Mouse (Mus musculus) frontal cortex, postnatal 10 days (tissue): Measurements from ENCODE around the gene Klhl22.
A peak's percentile ranks its signal among the peaks of the same experiment; 100 is the strongest.
"Not testable (repeated sequence)": the region's sequence is repeated elsewhere in the genome, so short reads cannot be mapped to it uniquely, and the experiment has no call there.

Experiments
- DNase-seq, 2 experiments: peaks; one replicate each; pipeline ENCODE4 v3.0.0; 2022; ENCODE audit warnings: low spot score in 2 of 2, mixed read lengths in 1 of 2

The Klhl22 gene

DNA sequence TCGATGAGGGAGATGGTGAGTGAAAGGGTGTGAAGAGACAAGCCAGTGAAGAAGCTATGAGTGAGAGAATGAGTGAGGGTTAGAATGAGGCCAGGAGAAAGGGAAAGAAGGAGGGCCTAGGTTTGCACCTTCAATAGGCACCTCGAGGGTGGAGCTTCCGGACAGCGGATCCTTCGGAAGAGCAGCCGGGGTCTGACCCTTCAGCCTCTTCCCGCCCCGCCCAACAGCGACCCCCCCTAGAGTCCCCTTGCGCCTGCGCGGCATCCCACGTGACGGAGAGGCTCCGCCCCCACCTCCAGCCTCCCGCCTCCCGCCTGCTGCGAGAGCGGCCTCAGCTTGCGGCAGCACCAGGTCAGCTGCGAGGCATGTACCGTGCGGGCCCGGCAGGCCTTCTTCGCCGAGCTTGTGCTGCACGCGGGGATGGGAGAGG is at the start of gene Klhl22:
Gene Klhl22 (plus strand): TSS at position 275 of the 430 bp plus-strand sequence.
- DNase-seq = peak; percentile 80 to 92

GRCm38 (mm10) chr16:17717791-17718190 is 41.6 kb upstream of the Klhl22 start:
- DNase-seq = no peak

- no peak for DNase-seq
Measured at GRCm38 (mm10) chr16:17721114-17721808, 38.2 kb upstream of the Klhl22 start.

DNA sequence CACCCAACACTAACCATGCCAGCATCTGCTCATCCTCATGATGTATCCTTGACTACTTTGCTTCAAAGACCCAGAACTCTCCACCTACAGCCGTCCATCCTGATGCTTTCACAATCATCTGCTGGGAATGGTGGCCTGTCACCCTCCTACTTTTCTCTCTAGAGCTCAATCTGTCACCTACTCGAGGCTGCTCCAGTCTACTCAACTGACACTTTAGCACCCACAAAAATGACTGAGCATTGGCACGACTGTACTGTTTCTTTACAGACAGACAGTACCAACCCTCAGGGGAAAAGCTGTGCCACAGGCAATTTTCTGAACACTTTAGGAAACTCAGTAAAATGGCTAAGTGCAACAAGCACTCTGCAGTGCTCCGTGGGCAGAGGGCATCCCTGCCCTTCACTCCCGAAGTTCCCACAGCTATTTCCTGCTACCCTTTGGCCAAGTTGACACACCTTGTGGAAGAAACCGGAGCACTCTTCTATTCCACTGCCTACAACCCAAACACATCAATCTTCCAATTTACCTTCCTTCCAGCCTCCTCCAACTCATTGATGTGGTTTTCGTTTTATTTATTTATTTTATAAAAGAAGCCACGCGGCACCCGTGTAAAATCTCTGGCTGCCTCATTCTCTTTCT is 37.5 kb upstream of the Klhl22 start:
- no peak for DNase-seq

DNA sequence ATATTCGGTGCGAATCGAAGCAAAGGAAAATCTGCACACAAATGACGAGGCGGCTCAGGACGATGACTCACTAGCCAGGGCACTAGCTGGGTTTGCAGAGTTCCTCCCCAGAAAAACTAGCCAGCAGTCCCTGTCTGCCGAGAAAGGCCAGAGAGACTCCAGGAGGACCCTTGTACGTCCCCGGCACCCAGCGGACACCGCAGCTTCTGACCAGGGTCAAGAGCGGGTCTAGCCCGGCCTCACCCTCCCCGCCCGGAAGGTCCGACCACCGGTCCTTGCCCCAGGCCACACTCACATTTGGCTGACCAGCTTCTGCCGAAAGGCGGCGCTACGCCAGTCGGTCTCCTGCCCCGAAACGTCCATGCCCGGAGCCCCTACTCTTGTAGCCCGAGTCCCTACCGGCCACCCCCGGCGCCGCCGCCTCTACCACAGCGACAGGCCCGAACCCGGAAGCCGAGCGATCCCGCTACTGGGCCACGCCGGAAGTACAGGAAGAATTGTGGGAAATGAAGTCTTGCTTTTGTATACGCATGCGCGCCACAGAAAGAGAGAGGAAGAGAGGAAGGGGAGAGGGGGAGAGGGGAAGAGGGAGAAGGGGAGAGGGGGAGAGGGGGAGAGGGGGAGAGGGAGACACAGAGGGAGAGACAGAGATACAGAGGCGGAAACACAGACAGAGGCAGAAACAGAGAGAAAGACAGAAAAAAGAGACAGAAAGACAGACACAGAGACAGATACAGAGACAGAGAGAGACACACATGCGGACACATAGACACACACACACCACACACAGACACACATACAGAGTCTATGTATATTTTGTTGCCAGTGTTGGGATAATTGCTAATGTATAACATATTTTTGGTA is 36.7 kb upstream of the Klhl22 start:
- DNase-seq = peak; percentile 89 to 92

DNA sequence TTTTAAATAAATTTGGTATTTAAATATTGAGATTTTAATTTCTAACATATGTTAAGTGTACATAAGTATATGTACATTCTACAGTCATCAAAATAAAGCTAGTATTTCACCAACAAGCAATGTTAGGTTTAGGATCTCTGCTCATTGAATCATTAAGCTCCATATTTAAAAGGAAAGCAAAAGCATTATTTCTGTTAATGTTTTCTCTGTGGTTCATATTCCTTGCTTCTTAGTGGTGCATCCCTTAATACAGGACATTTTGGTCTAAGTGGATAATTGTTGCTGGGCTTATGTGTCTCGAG is 36.1 kb upstream of the Klhl22 start:
- no peak for DNase-seq

DNA sequence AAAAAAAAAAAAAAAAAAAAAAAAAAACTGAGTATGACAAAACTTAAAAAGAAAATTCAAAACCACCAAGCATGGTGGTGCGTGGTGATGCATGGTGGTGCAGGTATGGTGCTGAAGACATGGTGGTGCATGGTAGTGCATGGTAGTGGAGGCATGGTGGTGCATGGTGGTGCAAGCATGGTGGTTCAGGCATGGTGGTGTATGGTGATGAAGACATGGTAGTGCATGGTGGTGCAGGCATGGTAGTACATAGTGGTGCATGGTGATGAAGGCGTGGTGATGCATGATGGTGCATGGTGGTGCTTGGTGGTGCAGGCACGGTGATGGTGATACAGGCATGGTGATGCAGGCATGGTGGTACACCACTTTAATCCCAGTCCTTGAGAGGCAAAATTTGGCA is 35.0 kb upstream of the Klhl22 start:
- no peak for DNase-seq

DNA sequence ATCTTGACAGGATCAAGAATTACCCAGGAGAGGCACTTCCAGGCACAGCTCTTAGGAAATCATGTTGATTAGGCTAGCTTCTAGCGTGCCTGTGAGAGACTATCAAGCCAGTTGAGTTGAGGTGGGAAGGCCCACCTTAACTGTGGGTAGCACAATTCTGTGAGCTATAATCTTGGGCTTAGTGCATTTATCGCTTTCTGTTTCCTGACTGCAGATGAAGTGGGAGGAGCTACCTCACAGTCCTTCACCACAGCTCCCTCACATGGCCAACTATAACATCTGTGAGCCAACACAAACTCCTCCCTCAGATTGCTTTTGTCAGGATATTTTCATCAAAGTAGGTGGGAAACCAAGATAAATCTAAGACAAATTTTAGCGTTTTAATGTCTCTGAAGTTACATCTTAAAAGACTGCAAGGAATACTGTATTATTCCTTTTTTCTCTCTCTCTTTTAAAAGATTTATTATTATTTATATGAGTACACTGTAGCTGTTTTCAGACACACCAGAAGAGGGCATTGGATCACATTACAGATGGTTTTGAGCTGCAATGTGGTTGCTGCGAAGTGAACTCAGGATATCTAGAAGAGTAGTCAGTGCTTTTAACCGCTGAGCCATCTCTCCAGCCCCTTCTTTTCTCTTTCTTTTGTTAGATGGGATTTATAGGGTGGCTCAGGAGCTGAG is 32.1 kb upstream of the Klhl22 start:
- no peak for DNase-seq

- DNase-seq = no peak
Measured at GRCm38 (mm10) chr16:17729974-17730373, 29.4 kb upstream of the Klhl22 start.

DNA sequence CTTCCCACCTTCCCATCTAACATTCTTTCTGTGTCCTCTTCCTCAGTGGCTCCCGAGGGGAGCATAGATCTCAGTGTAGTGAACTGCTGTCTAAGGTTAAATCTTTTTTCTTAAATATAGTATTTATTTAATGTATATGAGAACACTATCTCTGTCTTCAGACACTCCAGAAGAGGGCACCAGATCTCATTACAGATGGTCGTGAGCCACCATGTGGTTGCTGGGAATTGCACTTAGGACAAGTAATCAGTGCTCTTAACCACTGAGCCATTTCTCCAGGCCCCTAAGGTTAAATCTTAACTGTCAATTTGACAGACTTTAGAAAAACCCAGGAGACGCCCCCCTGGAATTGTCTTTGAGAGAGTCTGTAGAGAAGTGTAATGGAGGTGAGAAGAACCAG is 27.4 kb upstream of the Klhl22 start:
- DNase-seq = no peak

GRCm38 (mm10) chr16:17732431-17732830 is 27.0 kb upstream of the Klhl22 start:
- no peak for DNase-seq

- no peak for DNase-seq
Measured at GRCm38 (mm10) chr16:17732841-17733340, 26.5 kb upstream of the Klhl22 start, which contains the start of gene Med15. TSS of gene Med15 (minus strand) at chr16:17732891.

DNA sequence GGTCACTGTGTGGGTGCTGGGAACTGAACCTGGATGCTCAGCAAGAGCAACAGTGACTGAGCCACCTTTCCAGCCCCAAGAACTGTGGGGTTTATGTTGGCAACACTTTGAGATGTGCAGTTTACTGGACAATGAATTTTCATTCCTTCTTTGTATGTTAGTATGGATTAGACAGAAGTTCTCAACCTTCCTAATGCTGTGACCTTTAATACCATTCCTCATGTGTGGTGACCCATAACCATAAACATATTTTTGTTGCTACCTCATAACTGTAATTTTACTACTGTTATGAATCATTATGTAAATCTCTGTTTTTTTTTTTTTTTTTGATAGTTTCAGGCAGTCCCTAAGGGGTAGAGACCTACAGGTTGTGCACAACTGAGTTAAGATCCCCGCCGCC is 25.8 kb upstream of the Klhl22 start:
- DNase-seq = no peak

DNA sequence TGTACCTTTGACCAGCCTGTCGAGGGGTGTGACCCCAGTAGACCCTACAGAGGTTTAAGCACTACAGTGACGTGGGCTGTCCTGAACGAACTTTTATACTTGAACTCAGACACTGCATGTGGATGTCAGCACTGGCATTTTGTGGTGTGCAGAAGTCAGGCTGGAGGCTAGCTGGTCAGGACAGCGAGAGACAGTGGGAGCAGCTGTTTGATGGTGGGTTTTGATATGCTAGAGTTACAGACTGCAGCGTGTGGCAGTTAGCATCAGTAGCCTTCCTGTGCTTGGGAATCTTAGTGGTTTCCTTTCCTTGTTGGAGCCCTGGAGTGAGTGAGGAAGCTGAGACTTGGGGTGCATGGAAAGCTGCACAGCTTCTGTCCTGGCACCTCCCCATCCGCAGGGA is 24.5 kb upstream of the Klhl22 start:
- not testable (repeated sequence) for DNase-seq

DNA sequence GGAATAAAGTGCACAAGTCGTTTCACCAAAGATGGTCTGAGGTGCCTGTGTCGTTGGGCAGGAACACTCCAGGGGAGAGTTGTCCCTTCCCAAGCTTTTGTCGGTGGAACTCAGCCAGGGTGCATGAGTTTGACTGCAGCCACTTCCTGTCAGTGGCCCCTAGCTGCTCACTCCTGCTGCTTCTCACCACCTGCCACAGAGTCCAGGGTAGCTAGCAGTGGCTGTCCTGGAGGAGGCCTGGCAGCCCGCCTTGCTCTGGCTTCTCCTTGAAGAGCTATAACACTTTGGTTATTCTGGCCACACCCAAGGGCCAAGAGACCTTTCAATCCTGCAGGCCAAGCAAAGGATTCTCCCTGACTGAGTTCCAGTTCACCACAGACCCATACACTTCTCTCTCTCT is 23.3 kb upstream of the Klhl22 start:
- DNase-seq = no peak

- DNase-seq = no peak
Measured at GRCm38 (mm10) chr16:17740080-17740479, 19.3 kb upstream of the Klhl22 start.

- DNase-seq = no peak
Measured at GRCm38 (mm10) chr16:17742810-17743209, 16.6 kb upstream of the Klhl22 start.

GRCm38 (mm10) chr16:17743279-17743678 is 16.1 kb upstream of the Klhl22 start:
- DNase-seq = no peak

- no peak for DNase-seq
Measured at GRCm38 (mm10) chr16:17744536-17744935, 14.9 kb upstream of the Klhl22 start.

GRCm38 (mm10) chr16:17745067-17745466 is 14.4 kb upstream of the Klhl22 start:
- DNase-seq = no peak

DNA sequence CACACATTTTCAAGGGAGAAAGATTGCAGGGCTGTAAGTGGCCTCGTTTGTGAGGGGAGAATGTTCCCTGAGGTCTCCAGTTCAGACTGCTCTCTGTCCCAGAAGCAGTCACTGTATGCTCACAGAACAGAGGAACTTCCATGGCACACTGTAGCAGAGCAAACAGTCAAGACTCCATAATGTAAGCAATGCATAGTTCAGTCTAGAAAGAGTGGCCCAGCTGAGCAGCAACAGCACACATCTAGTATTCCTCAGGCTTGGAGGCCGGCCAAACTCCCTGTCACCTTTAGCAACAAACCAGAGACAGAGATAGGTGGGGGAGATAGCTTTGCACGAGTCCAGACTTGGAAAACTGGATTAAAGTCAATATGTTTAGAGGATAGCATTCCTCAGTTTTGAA is 6.4 kb upstream of the Klhl22 start:
- DNase-seq = no peak

- DNase-seq = no peak
Measured at GRCm38 (mm10) chr16:17753686-17754085, 5.7 kb upstream of the Klhl22 start.
